ENCODE assay signal across 10 mouse cellular contexts in genomic region chr1:134106719-134107118, GRCm38 (mm10). TPM values are rescaled to one million over a fixed set of nuclear protein-coding genes. Genes with fewer than 3 reads are reported as not detected.
DNase-seq lines count a peak whose midpoint lies in the region; ATAC-seq and TF ChIP-seq lines count a peak whose summit lies in the region.
"Had no signal": no experiment of that assay in that cellular context is flagged by ENCODE, and none has a peak within 500 bp of the region (broad histone marks: within the 10 kb centered on the region; RNA-seq: fewer than 3 reads in every experiment).

No protein-coding gene starts in this region.

- H3K27ac ChIP-seq in ES-E14 (ENCODE audit: insufficient read depth, low read depth, low read length, poor library complexity, severe bottlenecking), result no peak overlapping the region
- H3K27ac ChIP-seq in cerebellum, adult 2 months (ENCODE audit: insufficient read depth, low read length), result no peak overlapping the region
- H3K27ac ChIP-seq in kidney, postnatal 0 days, result no peak overlapping the region
- H3K27ac ChIP-seq in stomach, embryonic 15.5 days, result peak overlapping the region; percentile 41; the same call in 1 of the 2 replicates
- H3K27ac ChIP-seq: embryonic facial prominence, embryonic 12.5 days; macrophage had no signal

- ATAC-seq in kidney, postnatal 0 days (replicated peaks; ENCODE audit: low FRiP score, low read depth), result 0 out of 2 replicates have a peak, but pooled peaks have one; percentile 18
- ATAC-seq in megakaryocyte progenitor cell, adult 5-6 weeks (replicated peaks; ENCODE audit: poor library complexity), result peak; percentile 64
- peak; percentile 72; the same call in 1 of the 2 replicates for ATAC-seq in stomach, embryonic 15.5 days (ENCODE audit: insufficient read depth, low FRiP score, low read depth)

- H3K4me1 ChIP-seq in ES-E14 (ENCODE audit: control insufficient read depth in 2 of 2, insufficient read depth in 2 of 2, low read length in 2 of 2, poor library complexity in 1 of 2), result peaks cover 0 to 2% of the 10 kb centered on the region in 2 experiments; a peak in 1 of 4 replicates
- H3K4me1 ChIP-seq in cerebellum, adult 2 months (ENCODE audit: control insufficient read depth, insufficient read depth, low read length), result peaks cover 5% of the 10 kb centered on the region
- 0 out of 2 replicates have a peak, but pooled peaks cover 3% of the 10 kb centered on the region for H3K4me1 ChIP-seq in kidney, postnatal 0 days (replicated peaks; ENCODE audit: insufficient read depth, low read length)
- 0 out of 2 replicates have a peak, but pooled peaks cover 5% of the 10 kb centered on the region for H3K4me1 ChIP-seq in stomach, embryonic 15.5 days
- H3K4me1 ChIP-seq: embryonic facial prominence, embryonic 12.5 days had no signal

- H3K9me3 ChIP-seq in ES-E14 (ENCODE audit: control insufficient read depth, insufficient read depth, low read depth, low read length), result no peaks in the 10 kb centered on the region
- H3K9me3 ChIP-seq in kidney, postnatal 0 days (replicated peaks; ENCODE audit: low read length), result no peaks in the 10 kb centered on the region
- no peaks in the 10 kb centered on the region for H3K9me3 ChIP-seq in stomach, embryonic 15.5 days
- H3K9me3 ChIP-seq: embryonic facial prominence, embryonic 12.5 days had no signal

- no peak overlapping the region for H3K4me2 ChIP-seq in kidney, postnatal 0 days (ENCODE audit: low read length)
- H3K4me2 ChIP-seq in stomach, embryonic 15.5 days, result no peak overlapping the region
- H3K4me2 ChIP-seq: embryonic facial prominence, embryonic 12.5 days had no signal

- H3K4me3 ChIP-seq in ES-E14 (ENCODE audit: insufficient read depth in 1 of 2, low read depth in 1 of 2, low read length in 2 of 2, poor library complexity in 1 of 2, severe bottlenecking in 1 of 2), result no peak overlapping the region
- H3K4me3 ChIP-seq in cerebellum, adult 2 months (replicated peaks; ENCODE audit: insufficient read depth, low read depth, low read length), result no peak overlapping the region
- H3K4me3 ChIP-seq in kidney, postnatal 0 days (replicated peaks; ENCODE audit: low read depth, low read length), result no peak overlapping the region
- no peak overlapping the region for H3K4me3 ChIP-seq in stomach, embryonic 15.5 days (replicated peaks)
- H3K4me3 ChIP-seq: embryonic facial prominence, embryonic 12.5 days had no signal

- intact Hi-C loops in left cerebral cortex, postnatal 10 days (cut with DNase I), result loop anchor here (2.0 kb wide), 1 partner anchor 54 kb away; no protein-coding TSS in a partner anchor

- TF ChIP-seq POLR2A in cerebellum, adult 2 months (IDR thresholded peaks at IDR 0.05; ENCODE audit: borderline replicate concordance, insufficient read depth, low read length), result no peak

- no peaks in the 10 kb centered on the region for H3K27me3 ChIP-seq in cerebellum, adult 2 months (ENCODE audit: control insufficient read depth, insufficient read depth, low read length)
- no peaks in the 10 kb centered on the region for H3K27me3 ChIP-seq in kidney, postnatal 0 days (ENCODE audit: insufficient read depth, low read length)
- H3K27me3 ChIP-seq in stomach, embryonic 15.5 days (replicated peaks), result no peaks in the 10 kb centered on the region

- peak; percentile 63 to 69 for DNase-seq in left cerebral cortex, adult 18-20 months (ENCODE audit: low spot score in 2 of 2)
- DNase-seq in left cerebral cortex, postnatal 10 days (ENCODE audit: extremely low spot score in 1 of 2, low spot score in 2 of 2), result no peak
- peak; percentile 69 for DNase-seq in ES-E14 (ENCODE audit: low read depth, low spot score)
- peak; percentile 73 to 79 for DNase-seq in cerebellum, adult 2 months
- peak; percentile 64 for DNase-seq in forelimb bud, embryonic 11.5 days (ENCODE audit: low read depth, low spot score)
- DNase-seq in kidney, postnatal 0 days (ENCODE audit: low spot score), result peak; percentile 84

- no peak overlapping the region for H3K9ac ChIP-seq in ES-E14 (ENCODE audit: insufficient read depth, low read depth, low read length, poor library complexity, severe bottlenecking)
- no peak overlapping the region for H3K9ac ChIP-seq in kidney, postnatal 0 days (ENCODE audit: low read depth, low read length)
- H3K9ac ChIP-seq in stomach, embryonic 15.5 days, result no peak overlapping the region
- H3K9ac ChIP-seq: embryonic facial prominence, embryonic 12.5 days had no signal

- TF ChIP-seq CTCF in cerebellum, adult 2 months (IDR thresholded peaks at IDR 0.05; ENCODE audit: borderline replicate concordance, insufficient read depth, low read depth, low read length), result peak; percentile 93
- peak; percentile 95 for TF ChIP-seq CTCF in kidney, postnatal 0 days (IDR thresholded peaks at IDR 0.05; ENCODE audit: low read depth)

- in situ Hi-C loops in ES-E14 (cut with MboI; ENCODE audit: low sequenced_read_pairs in 2 of 2, unreplicated experiment in 2 of 2), result loop anchor here in 1 of 2 experiments (5.0 kb wide), 1 partner anchor 49 kb away; no protein-coding TSS in a partner anchor

- 5% methylated on average over 5 of the region's 5 CpGs for WGBS in cerebellum, adult 2 months
- 2% methylated on average over 5 of the region's 5 CpGs for WGBS in kidney, postnatal 0 days
- 5% methylated on average over 5 of the region's 5 CpGs for WGBS in stomach, embryonic 15.5 days

- H3K36me3 ChIP-seq in ES-E14 (ENCODE audit: control insufficient read depth, insufficient read depth, low read length, poor library complexity, severe bottlenecking), result no peaks in the 10 kb centered on the region
- no peaks in the 10 kb centered on the region for H3K36me3 ChIP-seq in kidney, postnatal 0 days (ENCODE audit: insufficient read depth, low read length)
- no peaks in the 10 kb centered on the region for H3K36me3 ChIP-seq in stomach, embryonic 15.5 days
- H3K36me3 ChIP-seq: embryonic facial prominence, embryonic 12.5 days had no signal

TF ChIP-seq in ES-E14, 5 proteins besides CTCF, POLR2A, EP300 and RAD21:
- TF ChIP-seq ZC3H11A (IDR thresholded peaks at IDR 0.05; ENCODE audit: borderline replicate concordance, low read depth, low read length) (peak; percentile 80), ZNF384 (IDR thresholded peaks at IDR 0.05; ENCODE audit: low read depth, low read length) (no peak)

RNA-seq across cellular contexts. Expression of gene Chit1, which starts 4.3 kb away (rescaled TPM):
- not detected for total RNA-seq in left cerebral cortex, adult 18-20 months (2021)
- total RNA-seq in left cerebral cortex, postnatal 10 days (2021), result under 1 TPM; 0.26 to 0.60 TPM
- 0.13 and 0.32 TPM in 2 replicates for total RNA-seq in ES-E14 (2012; rRNA removed)
- polyA plus RNA-seq in cerebellum, adult 2 months (2012; rRNA removed), result not detected in 2 replicates
- 0.41 and 0.58 TPM in 2 replicates for polyA plus RNA-seq in kidney, postnatal 0 days (2015; fragmentation: Nextera tagmentation; extraction: Ambion mirVana)
- total RNA-seq in megakaryocyte progenitor cell, adult 5-6 weeks (2015), result 1.3 and 2.3 TPM in 2 replicates
- 0.74 and 1.8 TPM in 2 replicates for total RNA-seq in megakaryocyte progenitor cell, adult 5-6 weeks (2017)
- 0.70 and 1.1 TPM in 2 replicates for polyA plus RNA-seq in stomach, embryonic 15.5 days (2015; fragmentation: Nextera tagmentation; extraction: Ambion mirVana)
- polyA plus RNA-seq: embryonic facial prominence, embryonic 12.5 days; macrophage had no signal

RNA-seq across cellular contexts. Expression of gene Btg2, which starts 27.8 kb away (rescaled TPM):
- total RNA-seq in left cerebral cortex, adult 18-20 months (2021), result 10 to 100 TPM; 18.7 to 22.2 TPM
- 10 to 100 TPM; 10.0 to 11.5 TPM for total RNA-seq in left cerebral cortex, postnatal 10 days (2021)
- 40.2 and 47.5 TPM in 2 replicates for total RNA-seq in ES-E14 (2012; rRNA removed)
- 11.9 and 15.3 TPM in 2 replicates for polyA plus RNA-seq in cerebellum, adult 2 months (2012; rRNA removed)
- 37.5 and 39.2 TPM in 2 replicates for polyA plus RNA-seq in kidney, postnatal 0 days (2015; fragmentation: Nextera tagmentation; extraction: Ambion mirVana)
- 14.2 and 22.2 TPM in 2 replicates for total RNA-seq in megakaryocyte progenitor cell, adult 5-6 weeks (2015)
- total RNA-seq in megakaryocyte progenitor cell, adult 5-6 weeks (2017), result 38.7 and 47.8 TPM in 2 replicates
- 72.2 and 72.4 TPM in 2 replicates for polyA plus RNA-seq in stomach, embryonic 15.5 days (2015; fragmentation: Nextera tagmentation; extraction: Ambion mirVana)

Comparison
In these comparisons a context has a peak if more than half of its experiments do, and no peak if none do; other contexts are left out.
1. DNase-seq: peak in left cerebral cortex, adult 18-20 months (2 of 2), ES-E14 (single experiment), cerebellum, adult 2 months (2 of 2), forelimb bud, embryonic 11.5 days (single experiment) and kidney, postnatal 0 days (single experiment); none in left cerebral cortex, postnatal 10 days (0 of 2).
2. ATAC-seq: peak in every context shown above with its lines; median percentile 72 in stomach, embryonic 15.5 days; 64 in megakaryocyte progenitor cell, adult 5-6 weeks; 18 in kidney, postnatal 0 days.